Mouse (Mus musculus): ENCODE results near the gene Pcyt2. TPM values are rescaled to one million over a fixed set of nuclear protein-coding genes. Genes with fewer than 3 reads are reported as not detected.

The Pcyt2 gene
- total RNA-seq, 2 experiments from 2014 or later: 36.6 to 41.4 TPM

- DNase-seq (ENCODE audit: low spot score in 2 of 2): peak; percentile 87 to 91
Observed at GRCm38 (mm10) chr11:120633520-120634343, 16.0 kb upstream of the Pcyt2 start, which contains the start of gene Mafg. Gene Mafg, minus strand, starts transcription at chr11:120633600.

- DNase-seq (ENCODE audit: low spot score in 2 of 2): peak; percentile 52 to 76
Observed at GRCm38 (mm10) chr11:120632559-120633519, 15.1 kb upstream of the Pcyt2 start.

- DNase-seq (ENCODE audit: low spot score in 2 of 2): peak in 1 of 2 experiments; percentile 7
Observed at GRCm38 (mm10) chr11:120631726-120632448, 14.2 kb upstream of the Pcyt2 start.

- DNase-seq (ENCODE audit: low spot score in 2 of 2): peak in 1 of 2 experiments; percentile 7
Observed at GRCm38 (mm10) chr11:120630881-120631725, 13.4 kb upstream of the Pcyt2 start.

GRCm38 (mm10) chr11:120630401-120630871 lies 12.7 kb upstream of the Pcyt2 start:
- peak in 1 of 2 experiments; percentile 19 for DNase-seq (ENCODE audit: low spot score in 2 of 2)

GRCm38 (mm10) chr11:120629911-120630310 lies 12.2 kb upstream of the Pcyt2 start:
- DNase-seq (ENCODE audit: low spot score in 2 of 2): peak in 1 of 2 experiments; percentile 44

GRCm38 (mm10) chr11:120629341-120629730 lies 11.6 kb upstream of the Pcyt2 start:
- peak in 1 of 2 experiments; percentile 12 for DNase-seq (ENCODE audit: low spot score in 2 of 2)

- peak in 1 of 2 experiments; percentile 9 for DNase-seq (ENCODE audit: low spot score in 2 of 2)
Observed at GRCm38 (mm10) chr11:120628601-120629340, 11.0 kb upstream of the Pcyt2 start.

GRCm38 (mm10) chr11:120627468-120628300 lies 9.9 kb upstream of the Pcyt2 start:
- peak in 1 of 2 experiments; percentile 10 for DNase-seq (ENCODE audit: low spot score in 2 of 2)

- DNase-seq (ENCODE audit: low spot score in 2 of 2): peak in 1 of 2 experiments; percentile 9
Observed at GRCm38 (mm10) chr11:120626785-120627467, 9.2 kb upstream of the Pcyt2 start.

- no peak for DNase-seq (ENCODE audit: low spot score in 2 of 2)
Observed at GRCm38 (mm10) chr11:120625152-120625775, 7.5 kb upstream of the Pcyt2 start, which contains the start of gene Sirt7. Gene Sirt7, minus strand, starts transcription at chr11:120625240.

GRCm38 (mm10) chr11:120624680-120625111 lies 7.0 kb upstream of the Pcyt2 start:
- peak; percentile 70 to 89 for DNase-seq (ENCODE audit: low spot score in 2 of 2)

GRCm38 (mm10) chr11:120623961-120624679 lies 6.4 kb upstream of the Pcyt2 start:
- DNase-seq (ENCODE audit: low spot score in 2 of 2): peak in 1 of 2 experiments; percentile 71

- no peak for DNase-seq (ENCODE audit: low spot score in 2 of 2)
Observed at GRCm38 (mm10) chr11:120622805-120623204, 5.1 kb upstream of the Pcyt2 start.

GRCm38 (mm10) chr11:120620195-120620594 lies 2.5 kb upstream of the Pcyt2 start:
- peak in 1 of 2 experiments; percentile 8 for DNase-seq (ENCODE audit: low spot score in 2 of 2)
